Mouse (Mus musculus) cortical plate, adult 2 months (tissue): ENCODE data around the gene Acnat2.

Experiments
- CTCF ChIP-seq: fragments of 200-500 bp; IDR thresholded peaks from 2 replicates; pipeline ENCODE4 v1.5.1; 2011; ENCODE audit warnings: mild to moderate bottlenecking, control low read depth, low read length; ENCODE audit not compliant: insufficient read depth; ENCODE audit errors: extremely low read depth
- POLR2A ChIP-seq: fragments of 200-500 bp; IDR thresholded peaks from 2 replicates; pipeline ENCODE4 v1.6.1; 2011; ENCODE audit warnings: mild to moderate bottlenecking, low read length, control low read depth; ENCODE audit not compliant: insufficient read depth; ENCODE audit errors: extremely low read depth

GRCm38 (mm10) chr4:49456171-49456570 is 48.2 kb upstream of the Acnat2 start:
- TF ChIP-seq POLR2A = no peak
- no peak for TF ChIP-seq CTCF
